Mouse (Mus musculus) urinary bladder, postnatal 4 days (tissue): ENCODE data around the gene Gtsf1l.

Experiments used
- DNase-seq, 2 experiments: peaks; one replicate each; pipeline ENCODE4 v3.0.0; 2021 to 2022; ENCODE audit warnings: low spot score in 2 of 2

Gtsf1l gene

GRCm38 (mm10) chr2:163087728-163088127 lies at the start of gene Gtsf1l:
Gene Gtsf1l (minus strand): TSS chr2:163087855.
- DNase-seq: no peak

- DNase-seq: no peak
These were observed 49.3 kb upstream of the Gtsf1l start for GRCm38 (mm10) chr2:163136996-163137395.

GRCm38 (mm10) chr2:163135931-163136330 lies 48.3 kb upstream of the Gtsf1l start:
- no peak for DNase-seq

GRCm38 (mm10) chr2:163132314-163132713 lies 44.7 kb upstream of the Gtsf1l start:
- no peak for DNase-seq

- DNase-seq: no peak
These were observed 43.2 kb upstream of the Gtsf1l start for GRCm38 (mm10) chr2:163130837-163131236.

- DNase-seq: no peak
These were observed 35.8 kb upstream of the Gtsf1l start for GRCm38 (mm10) chr2:163123496-163123895.

GRCm38 (mm10) chr2:163122319-163122718 lies 34.7 kb upstream of the Gtsf1l start:
- peak in 1 of 2 experiments; percentile 47 for DNase-seq

- DNase-seq: no peak
These were observed 33.7 kb upstream of the Gtsf1l start for GRCm38 (mm10) chr2:163121353-163121660.

GRCm38 (mm10) chr2:163120626-163121352 lies 33.1 kb upstream of the Gtsf1l start:
- DNase-seq: no peak

GRCm38 (mm10) chr2:163111413-163112201 lies 24.0 kb upstream of the Gtsf1l start:
- no peak for DNase-seq

GRCm38 (mm10) chr2:163110706-163111105 lies 23.1 kb upstream of the Gtsf1l start:
- DNase-seq: no peak

- DNase-seq: no peak
These were observed 20.7 kb upstream of the Gtsf1l start for GRCm38 (mm10) chr2:163108385-163108784.

- DNase-seq: no peak
These were observed 16.6 kb upstream of the Gtsf1l start for GRCm38 (mm10) chr2:163104086-163104770.

GRCm38 (mm10) chr2:163102900-163103653 lies 15.4 kb upstream of the Gtsf1l start:
- no peak for DNase-seq

- no peak for DNase-seq
These were observed 14.6 kb upstream of the Gtsf1l start for GRCm38 (mm10) chr2:163102216-163102615.

- DNase-seq: peak; percentile 47 to 79
These were observed 14.1 kb upstream of the Gtsf1l start for GRCm38 (mm10) chr2:163101646-163102203.

GRCm38 (mm10) chr2:163100551-163100950 lies 12.9 kb upstream of the Gtsf1l start:
- DNase-seq: no peak

- DNase-seq: no peak
These were observed 12.3 kb upstream of the Gtsf1l start for GRCm38 (mm10) chr2:163099919-163100318.

GRCm38 (mm10) chr2:163095784-163096183 lies 8.1 kb upstream of the Gtsf1l start:
- DNase-seq: no peak

GRCm38 (mm10) chr2:163094909-163095308 lies 7.3 kb upstream of the Gtsf1l start:
- DNase-seq: no peak

- DNase-seq: no peak
These were observed 1.9 kb upstream of the Gtsf1l start for GRCm38 (mm10) chr2:163089475-163090123.
